Mouse (Mus musculus): ENCODE measurements around the gene Gm49361. TPM values are rescaled to one million over a fixed set of nuclear protein-coding genes. Genes with fewer than 3 reads are reported as not detected.
A peak's percentile ranks its signal among the peaks of the same experiment; 100 is the strongest.
"Not testable (repeated sequence)": the region's sequence is repeated elsewhere in the genome, so short reads cannot be mapped to it uniquely, and the experiment has no call there.

Gm49361 gene
- total RNA-seq, 2 experiments from 2014 or later, result 1.7 to 3.2 TPM

- no peak for DNase-seq (ENCODE audit: low spot score in 2 of 2)
Observed at GRCm38 (mm10) chr14:57691316-57691715, 54.6 kb downstream of the Gm49361 start.

- no peak for DNase-seq (ENCODE audit: low spot score in 2 of 2)
Observed at GRCm38 (mm10) chr14:57690681-57691080, 55.2 kb downstream of the Gm49361 start.

GRCm38 (mm10) chr14:57688066-57688465 is 57.8 kb downstream of the Gm49361 start:
- not testable (repeated sequence) for DNase-seq (ENCODE audit: low spot score in 2 of 2)

DNA sequence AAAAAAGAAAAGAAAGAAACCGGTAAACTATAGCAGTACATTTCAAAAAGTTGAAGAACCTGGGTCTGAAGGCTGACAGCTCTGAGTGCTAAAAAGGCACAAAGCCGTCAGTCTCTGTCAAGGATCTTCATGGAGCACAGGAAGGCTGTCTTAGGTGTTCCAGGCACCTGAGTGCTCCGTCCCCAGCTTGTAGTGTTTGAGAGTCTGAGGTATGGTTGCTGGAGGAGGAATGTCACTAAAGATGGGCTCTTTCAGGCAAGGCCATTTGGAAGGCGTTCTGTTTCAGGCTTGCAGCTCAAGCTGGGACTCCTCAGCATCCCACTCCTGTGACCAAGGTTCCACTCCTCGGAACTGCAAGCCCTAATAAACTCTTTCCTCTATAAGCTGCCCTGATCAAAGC is 58.5 kb downstream of the Gm49361 start:
- DNase-seq (ENCODE audit: low spot score in 2 of 2), result no peak

DNA sequence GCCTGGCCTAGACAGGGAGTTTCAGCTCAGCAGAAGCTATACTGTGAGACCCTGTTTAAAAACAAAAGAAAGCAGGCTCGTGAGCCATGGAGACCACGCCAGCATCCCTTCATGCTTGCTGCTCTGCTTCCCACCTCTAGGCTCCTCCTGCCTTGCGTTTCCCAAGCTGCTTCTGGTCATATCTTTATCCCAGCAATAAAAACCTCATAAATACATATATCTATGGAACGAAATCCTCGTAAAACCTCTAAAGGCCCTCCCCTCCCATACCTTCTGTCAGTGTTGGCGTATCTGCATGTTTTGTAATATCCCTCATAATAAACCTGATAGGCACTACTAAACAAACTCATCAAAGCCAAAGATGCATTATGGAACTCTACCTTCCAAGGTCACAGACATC is 59.3 kb downstream of the Gm49361 start:
- no peak for DNase-seq (ENCODE audit: low spot score in 2 of 2)

DNA sequence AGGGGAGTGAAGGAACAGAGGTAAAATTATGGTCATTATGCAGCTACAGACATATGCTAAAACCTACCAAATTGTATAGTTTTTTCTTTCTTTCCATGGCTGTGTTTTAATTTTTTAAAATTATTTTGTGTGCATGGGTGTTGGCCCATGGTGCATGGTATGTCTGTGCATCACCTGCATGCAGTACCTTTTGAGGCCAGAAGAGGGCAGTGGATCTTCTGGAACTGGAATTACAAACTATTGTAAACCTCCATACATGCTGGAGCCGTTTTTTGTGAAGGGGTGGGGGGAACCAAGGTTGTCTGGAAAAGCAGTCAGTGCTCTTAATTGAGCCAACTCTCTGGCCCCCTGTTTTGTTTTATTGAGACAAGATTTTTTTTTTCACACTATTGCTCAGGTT is 61.3 kb downstream of the Gm49361 start:
- peak in 1 of 2 experiments; percentile 39 for DNase-seq (ENCODE audit: low spot score in 2 of 2)

GRCm38 (mm10) chr14:57682751-57683150 is 63.2 kb downstream of the Gm49361 start:
- DNase-seq (ENCODE audit: low spot score in 2 of 2), result no peak

GRCm38 (mm10) chr14:57679958-57680535 is 65.9 kb downstream of the Gm49361 start:
- peak; percentile 42 to 65 for DNase-seq (ENCODE audit: low spot score in 2 of 2)

- DNase-seq (ENCODE audit: low spot score in 2 of 2), result no peak
Observed at GRCm38 (mm10) chr14:57679523-57679922, 66.4 kb downstream of the Gm49361 start.

DNA sequence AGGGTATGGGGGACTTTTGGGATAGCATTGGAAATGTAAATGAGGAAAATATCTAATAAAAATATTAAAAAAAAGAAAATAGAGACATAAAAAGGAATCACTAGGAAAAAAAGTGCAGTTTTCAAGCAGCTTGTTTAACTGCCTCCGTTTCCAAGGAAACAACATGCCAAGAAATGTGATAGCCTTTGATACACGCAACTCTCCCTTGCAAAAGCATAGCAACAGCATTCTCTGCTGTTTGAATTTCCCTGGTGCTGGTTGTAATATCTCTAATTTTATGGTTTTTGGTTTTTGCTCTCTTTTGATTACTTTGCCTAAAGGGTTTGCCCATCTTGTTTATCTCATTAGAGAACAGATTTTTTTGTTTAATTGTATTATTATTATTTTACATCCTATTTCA is 70.4 kb downstream of the Gm49361 start:
- no peak for DNase-seq (ENCODE audit: low spot score in 2 of 2)

DNA sequence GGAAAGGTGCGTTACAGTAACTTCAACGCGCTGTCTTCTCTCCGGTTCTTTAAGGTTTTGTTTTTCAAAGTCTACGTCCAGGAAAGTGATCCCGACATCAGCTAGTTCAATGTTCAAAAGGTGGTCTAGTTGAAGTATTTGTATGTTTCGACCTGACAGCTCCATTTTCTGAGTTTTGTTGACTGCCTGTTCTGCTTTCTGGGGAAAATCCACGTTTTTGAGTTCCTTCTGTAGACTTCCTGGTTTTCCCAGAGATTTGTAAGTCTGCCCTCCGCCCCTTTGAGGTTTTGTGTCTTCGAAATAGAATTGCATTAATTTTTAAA is 80.3 kb downstream of the Gm49361 start:
- no peak for DNase-seq (ENCODE audit: low spot score in 2 of 2)

DNA sequence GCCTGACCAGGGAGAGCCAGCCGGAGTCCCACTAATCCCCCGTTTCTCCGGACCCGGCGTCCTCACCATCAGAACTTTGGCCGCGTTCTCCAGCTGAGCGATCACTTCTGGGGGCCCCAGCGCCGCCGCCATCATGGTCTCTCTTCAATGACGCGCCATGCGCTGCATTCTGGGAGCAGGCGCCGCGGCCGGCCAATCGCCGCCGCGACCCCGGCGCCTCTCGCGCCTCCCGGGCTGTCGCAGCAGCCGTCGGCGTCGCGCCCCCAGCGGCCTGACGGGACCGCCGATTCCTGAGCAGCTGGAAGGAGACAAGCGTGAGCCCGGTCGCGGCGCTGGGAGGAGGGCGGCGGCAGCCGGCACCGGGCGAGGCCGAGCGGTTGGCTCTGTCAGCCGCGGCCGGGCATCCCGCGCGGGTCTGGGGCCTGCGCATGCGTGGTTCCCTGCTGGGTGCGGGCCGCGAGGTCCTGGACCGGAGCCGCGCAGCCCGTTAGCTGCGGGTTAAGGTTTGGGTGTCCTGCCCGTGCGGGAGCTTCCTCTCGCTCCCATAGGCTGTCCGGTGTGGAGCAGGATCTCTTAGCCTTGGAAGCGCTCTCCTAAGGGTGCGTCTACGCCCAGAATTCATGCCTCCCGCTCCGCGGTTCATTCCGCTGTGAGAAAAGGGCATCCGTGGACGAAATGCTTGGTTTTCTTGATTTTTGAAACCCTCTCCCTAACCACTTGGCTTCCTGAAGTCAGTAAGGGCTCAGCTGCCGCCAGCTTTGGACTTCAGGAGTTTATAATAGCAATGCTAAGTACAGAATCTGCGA is 80.9 kb downstream of the Gm49361 start, which contains the start of gene Xpo4:
Gene Xpo4, minus strand, starts transcription at position 609 of the 806 bp plus-strand sequence.
- DNase-seq (ENCODE audit: low spot score in 2 of 2), result peak; percentile 61 to 67

DNA sequence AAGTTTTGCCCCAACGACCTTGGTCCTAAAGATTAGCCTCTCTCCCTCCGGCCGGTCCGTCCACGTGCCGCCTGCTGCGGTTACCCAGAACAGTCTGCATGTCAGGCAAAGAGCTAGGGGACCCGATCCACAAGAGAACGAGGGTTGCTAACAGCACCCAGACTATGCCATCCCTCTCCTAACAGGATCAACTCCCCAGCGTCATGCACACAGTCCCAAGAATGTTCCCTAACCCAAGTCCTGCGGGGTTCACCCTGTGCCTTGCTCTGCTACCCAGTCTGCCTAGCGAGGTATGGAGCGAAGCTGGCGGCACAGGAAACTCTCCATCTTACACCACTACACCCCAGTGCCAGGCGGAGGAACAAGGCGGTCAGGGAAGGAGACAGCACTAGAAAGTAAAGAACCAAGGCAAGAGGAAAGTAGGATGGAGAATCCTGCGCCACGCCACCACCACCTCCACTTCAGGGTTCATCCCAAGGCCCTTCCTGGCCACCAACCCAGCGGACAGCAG is 81.5 kb downstream of the Gm49361 start:
- DNase-seq (ENCODE audit: low spot score in 2 of 2), result peak in 1 of 2 experiments; percentile 10

- no peak for DNase-seq (ENCODE audit: low spot score in 2 of 2)
Observed at GRCm38 (mm10) chr14:57663630-57664029, 82.3 kb downstream of the Gm49361 start.

DNA sequence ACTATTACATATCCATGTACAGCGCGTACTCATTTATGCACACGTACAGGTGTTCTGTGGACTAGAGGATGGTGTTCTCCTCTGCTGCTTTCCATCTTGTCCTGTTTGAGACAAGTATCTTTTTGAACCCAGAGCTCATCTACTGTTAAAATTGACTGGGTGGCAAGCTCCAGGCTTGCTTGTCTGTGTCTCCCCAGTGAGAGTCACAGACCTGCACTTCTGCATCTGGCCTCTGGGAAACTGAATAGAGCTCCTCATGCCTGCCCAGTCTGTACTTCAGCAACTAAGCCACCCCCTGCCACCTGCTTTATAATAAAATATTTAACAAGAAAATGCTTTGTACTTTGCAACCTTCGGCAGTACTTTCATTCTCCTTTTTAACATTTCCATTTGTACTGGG is 87.6 kb downstream of the Gm49361 start:
- no peak for DNase-seq (ENCODE audit: low spot score in 2 of 2)

- no peak for DNase-seq (ENCODE audit: low spot score in 2 of 2)
Observed at GRCm38 (mm10) chr14:57657500-57657899, 88.4 kb downstream of the Gm49361 start.

DNA sequence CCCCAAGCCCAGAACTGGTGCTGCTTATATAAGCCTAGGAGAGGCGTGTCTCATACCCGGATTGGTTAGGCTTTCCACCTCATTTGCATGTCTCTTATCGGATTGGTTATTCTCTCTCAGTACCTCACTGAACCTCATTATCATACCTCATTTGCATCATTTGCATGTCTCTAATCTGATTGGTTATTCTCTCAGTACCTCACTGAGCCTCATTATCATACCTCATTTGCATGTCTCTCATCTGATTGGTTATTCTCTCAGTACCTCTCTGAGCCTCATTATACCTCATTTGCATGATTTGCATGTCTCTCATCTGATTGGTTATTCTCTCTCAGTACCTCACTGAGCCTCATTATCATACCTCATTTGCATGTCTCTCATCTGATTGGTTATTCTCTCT is 89.4 kb downstream of the Gm49361 start:
- DNase-seq (ENCODE audit: low spot score in 2 of 2), result not testable (repeated sequence)

DNA sequence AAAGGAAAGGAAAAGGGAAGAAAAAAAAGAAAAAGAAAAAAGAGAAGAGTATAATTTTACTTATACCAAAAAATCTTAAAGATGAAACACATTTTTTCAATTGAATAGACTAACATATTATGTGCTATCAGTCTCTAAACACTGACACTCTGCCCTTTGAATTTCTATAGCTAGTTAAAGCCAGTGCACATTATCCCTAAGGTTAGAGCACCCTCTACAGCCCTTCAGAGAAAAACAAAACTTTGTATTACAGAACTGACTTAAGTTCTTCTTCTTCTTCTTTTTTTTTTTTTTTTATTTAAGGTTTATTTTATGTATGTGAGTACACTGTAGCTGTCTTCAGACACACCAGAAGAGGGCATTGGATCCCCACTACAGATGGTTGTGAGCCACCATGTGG is 96.4 kb downstream of the Gm49361 start:
- DNase-seq (ENCODE audit: low spot score in 2 of 2), result no peak

- DNase-seq (ENCODE audit: low spot score in 2 of 2), result no peak
Observed at GRCm38 (mm10) chr14:57646155-57646554, 99.7 kb downstream of the Gm49361 start.

DNA sequence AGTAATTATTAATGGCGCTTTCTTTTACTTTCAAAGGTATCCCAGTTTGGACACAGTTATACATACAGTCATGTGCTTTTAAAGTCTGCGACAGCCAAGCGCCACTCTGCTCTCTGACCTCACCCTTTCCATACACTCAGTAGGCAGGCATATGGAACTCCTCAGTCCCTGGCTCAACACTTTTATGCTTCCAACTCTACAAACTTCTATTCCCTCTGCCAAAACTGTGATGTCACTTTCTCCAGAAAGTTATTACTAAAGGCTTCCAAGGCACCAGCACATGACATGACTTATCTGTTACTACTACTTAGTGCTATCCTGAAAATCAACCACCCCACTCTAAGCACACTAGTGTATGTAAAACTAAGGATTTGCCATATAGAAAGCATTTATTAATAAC is 106.8 kb downstream of the Gm49361 start:
- DNase-seq (ENCODE audit: low spot score in 2 of 2), result no peak

DNA sequence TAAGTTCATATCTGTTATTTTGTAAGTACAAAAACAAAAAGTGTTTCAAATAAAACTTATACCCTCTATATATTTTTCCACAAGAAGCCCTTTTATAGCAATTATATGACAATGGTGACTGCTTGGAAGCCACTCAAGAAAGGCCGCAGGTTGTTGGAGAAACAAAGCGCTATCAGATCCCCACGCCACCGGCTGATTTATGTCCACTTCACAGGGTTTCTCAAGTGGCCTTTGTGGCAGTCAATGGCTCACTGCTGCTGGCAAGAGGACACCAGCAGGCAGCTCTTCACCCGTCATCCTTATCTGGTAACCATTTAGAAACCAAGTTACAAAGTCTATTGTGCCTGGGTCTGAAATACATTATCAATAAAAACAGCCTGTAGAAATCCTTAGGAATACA is 111.8 kb downstream of the Gm49361 start:
- DNase-seq (ENCODE audit: low spot score in 2 of 2), result peak in 1 of 2 experiments; percentile 5

DNA sequence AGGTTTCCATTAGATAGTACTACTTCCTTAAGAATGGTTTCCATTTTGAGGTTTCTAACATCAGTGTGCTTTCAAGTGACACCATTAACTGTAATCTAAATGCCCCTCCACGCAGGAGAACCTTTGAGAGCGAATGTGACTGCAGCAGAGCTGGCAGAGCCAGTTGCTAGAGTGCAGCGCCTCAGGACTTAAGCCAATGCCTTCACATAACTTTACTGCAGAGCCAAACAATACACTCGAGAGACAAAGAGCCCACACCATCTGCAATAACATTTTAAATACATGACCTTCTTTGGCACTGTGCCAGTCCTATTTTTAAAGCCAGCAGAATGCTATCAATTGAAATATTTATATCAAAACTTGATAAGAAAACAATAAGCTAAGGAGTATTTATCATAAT is 116.3 kb downstream of the Gm49361 start:
- no peak for DNase-seq (ENCODE audit: low spot score in 2 of 2)

DNA sequence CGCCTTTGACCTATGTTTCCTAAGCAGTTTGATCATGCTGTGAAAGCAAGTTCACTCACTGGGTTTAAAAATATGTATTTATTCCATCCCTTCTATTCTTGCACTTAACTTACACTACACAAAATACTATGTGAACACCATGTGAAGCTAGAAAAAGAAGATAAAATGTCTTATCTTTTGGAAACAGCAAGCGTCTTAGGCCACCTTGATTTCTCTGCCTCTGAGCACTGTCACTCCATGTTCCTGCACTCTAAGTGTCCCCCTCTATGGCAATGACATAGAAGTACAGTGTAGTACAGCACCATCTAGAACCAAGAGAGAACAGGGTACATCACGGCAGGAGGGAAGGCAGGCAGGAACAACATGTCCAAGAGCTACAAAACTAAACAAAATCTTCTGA is 123.0 kb downstream of the Gm49361 start:
- no peak for DNase-seq (ENCODE audit: low spot score in 2 of 2)
